In the genomic region with DNA sequence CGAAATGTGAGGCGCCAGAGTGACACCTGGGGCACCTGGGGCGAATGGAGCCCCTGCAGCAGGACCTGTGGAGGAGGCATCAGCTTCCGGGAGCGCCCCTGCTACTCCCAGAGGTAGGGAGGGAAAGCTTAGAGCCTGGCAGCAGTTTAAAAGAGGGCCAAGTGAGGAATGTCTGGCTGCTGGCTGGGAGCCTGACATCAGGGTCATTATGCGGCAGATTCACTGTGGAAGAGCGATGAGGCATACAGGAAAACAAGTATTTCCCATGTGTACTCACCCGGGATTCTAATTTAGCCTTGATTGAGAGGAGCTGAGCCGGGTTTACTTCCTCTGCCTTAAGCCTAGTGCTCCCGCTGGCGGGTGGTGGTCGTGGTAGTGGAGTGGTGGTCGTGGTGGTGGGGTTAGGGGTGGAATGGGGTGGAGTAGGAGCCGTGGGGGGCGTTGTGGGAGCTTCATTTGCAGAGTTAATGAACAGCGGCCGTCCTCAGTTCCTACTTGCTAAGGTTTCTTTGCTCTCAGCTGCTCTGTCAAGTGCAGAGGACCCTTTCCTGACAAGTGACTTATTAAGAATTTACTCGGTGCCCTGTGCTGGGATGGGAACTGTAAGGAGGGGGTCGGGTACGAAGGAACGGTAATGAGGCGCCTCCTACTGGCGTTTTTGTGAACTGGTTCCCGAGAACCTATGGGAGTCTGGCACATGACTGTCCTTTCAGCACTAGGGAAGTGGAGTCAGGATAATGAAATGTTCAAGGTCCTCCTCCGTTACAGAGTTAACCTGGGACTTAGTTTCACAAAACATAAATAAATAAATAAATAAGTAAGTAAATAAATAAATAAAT, we compare ENCODE assay signal across 8 mouse cellular contexts. TPM values are rescaled to one million over a fixed set of nuclear protein-coding genes. Genes with fewer than 3 reads are reported as not detected.
DNase-seq lines count a peak whose midpoint lies in the region; ATAC-seq and TF ChIP-seq lines count a peak whose summit lies in the region.

No protein-coding gene starts in this region.

- peaks cover 7% of the 10 kb centered on the region for H3K27me3 ChIP-seq in hindbrain, embryonic 12.5 days
- peaks cover 29% of the 10 kb centered on the region; the same call in 1 of the 2 replicates for H3K27me3 ChIP-seq in limb, embryonic 13.5 days
- no peaks in the 10 kb centered on the region for H3K27me3 ChIP-seq in midbrain, embryonic 14.5 days (ENCODE audit: control insufficient read depth, insufficient read depth, low read length)

- no peak overlapping the region for H3K9ac ChIP-seq in hindbrain, embryonic 12.5 days
- peak overlapping the region; percentile 45; the same call in 1 of the 2 replicates for H3K9ac ChIP-seq in limb, embryonic 13.5 days
- H3K9ac ChIP-seq in midbrain, embryonic 14.5 days (replicated peaks; ENCODE audit: low read length), result no peak overlapping the region

- 6% methylated on average over 25 of the region's 25 CpGs for WGBS in hindbrain, embryonic 12.5 days
- WGBS in limb, embryonic 13.5 days, result 5% methylated on average over 25 of the region's 25 CpGs
- 7% methylated on average over 25 of the region's 25 CpGs for WGBS in midbrain, embryonic 14.5 days

- H3K36me3 ChIP-seq in hindbrain, embryonic 12.5 days, result no peaks in the 10 kb centered on the region
- H3K36me3 ChIP-seq in limb, embryonic 13.5 days, result no peaks in the 10 kb centered on the region
- no peaks in the 10 kb centered on the region for H3K36me3 ChIP-seq in midbrain, embryonic 14.5 days (ENCODE audit: control insufficient read depth, insufficient read depth, low read length)

- DNase-seq in layer of hippocampus, adult 2 months (ENCODE audit: low spot score in 2 of 2), result peak; percentile 32 to 53
- no peak for DNase-seq in layer of hippocampus, postnatal 14 days (ENCODE audit: low spot score in 2 of 2)
- peak; percentile 62 to 91 for DNase-seq in adrenal gland, adult (ENCODE audit: inconsistent age in 2 of 2, low spot score in 1 of 2)
- peak; percentile 30 for DNase-seq in fibroblast of lung, adult 2 months (ENCODE audit: low read depth)
- peak; percentile 81 for DNase-seq in midbrain, embryonic 14.5 days
- DNase-seq in thymus, postnatal 4 days, result peak; percentile 65

- H3K4me2 ChIP-seq in hindbrain, embryonic 12.5 days (replicated peaks), result peak overlapping the region; percentile 43
- H3K4me2 ChIP-seq in limb, embryonic 13.5 days (replicated peaks), result peak overlapping the region; percentile 49
- H3K4me2 ChIP-seq in midbrain, embryonic 14.5 days (ENCODE audit: low read length), result peak overlapping the region; percentile 24

- no peak overlapping the region for H3K4me3 ChIP-seq in layer of hippocampus, adult 2 months
- H3K4me3 ChIP-seq in hindbrain, embryonic 12.5 days, result 0 out of 2 replicates have a peak overlapping the region, but pooled peaks have one; percentile 8
- no peak overlapping the region for H3K4me3 ChIP-seq in limb, embryonic 13.5 days
- H3K4me3 ChIP-seq in midbrain, embryonic 14.5 days (replicated peaks; ENCODE audit: low read depth, low read length), result no peak overlapping the region

- peak; percentile 39 for ATAC-seq in hindbrain, embryonic 12.5 days (ENCODE audit: low FRiP score)
- peak; percentile 29; the same call in 1 of the 2 replicates for ATAC-seq in limb, embryonic 13.5 days (ENCODE audit: low FRiP score, low read depth)
- no peak; the same call in 1 of the 2 replicates for ATAC-seq in midbrain, embryonic 14.5 days (ENCODE audit: low FRiP score, low TSS enrichment)

- H3K9me3 ChIP-seq in hindbrain, embryonic 12.5 days (replicated peaks), result no peaks in the 10 kb centered on the region
- no peaks in the 10 kb centered on the region for H3K9me3 ChIP-seq in limb, embryonic 13.5 days
- no peaks in the 10 kb centered on the region for H3K9me3 ChIP-seq in midbrain, embryonic 14.5 days (ENCODE audit: control insufficient read depth, low read length)

- H3K27ac ChIP-seq in layer of hippocampus, adult 2 months, result no peak overlapping the region
- H3K27ac ChIP-seq in hindbrain, embryonic 12.5 days, result peak overlapping the region; percentile 25; the same call in 1 of the 2 replicates
- H3K27ac ChIP-seq in limb, embryonic 13.5 days, result no peak overlapping the region; the same call in 1 of the 2 replicates
- 0 out of 2 replicates have a peak overlapping the region, but pooled peaks have one; percentile 26 for H3K27ac ChIP-seq in midbrain, embryonic 14.5 days (replicated peaks; ENCODE audit: low read depth, low read length)

- peak; percentile 85 for TF ChIP-seq CTCF in layer of hippocampus, adult 2 months (conservative IDR thresholded peaks at IDR 0.05)

- H3K4me1 ChIP-seq in hindbrain, embryonic 12.5 days, result peaks cover 18% of the 10 kb centered on the region
- peaks cover 46% of the 10 kb centered on the region for H3K4me1 ChIP-seq in limb, embryonic 13.5 days
- 0 out of 2 replicates have a peak, but pooled peaks cover 4% of the 10 kb centered on the region for H3K4me1 ChIP-seq in midbrain, embryonic 14.5 days (ENCODE audit: control insufficient read depth, insufficient read depth, low read length)

RNA-seq across cellular contexts. Expression of a gene that starts 7.2 kb away (rescaled TPM):
- total RNA-seq in layer of hippocampus, adult 2 months (2021), result 1 to 10 TPM; 2.4 to 4.0 TPM
- 1 to 10 TPM; 1.4 to 3.7 TPM for total RNA-seq in layer of hippocampus, postnatal 14 days (2021)
- 0.10 and 0.26 TPM in 2 replicates for polyA plus RNA-seq in hindbrain, embryonic 12.5 days (2016; fragmentation: Nextera tagmentation; extraction: Ambion mirVana)
- polyA plus RNA-seq in limb, embryonic 13.5 days (2015; fragmentation: Nextera tagmentation; extraction: Ambion mirVana), result 0.86 and 1.3 TPM in 2 replicates
- polyA plus RNA-seq in midbrain, embryonic 14.5 days (2014; fragmentation: Nextera tagmentation; extraction: Ambion mirVana), result 0.11 and 0.24 TPM in 2 replicates

Comparison
In these comparisons a context has a peak if more than half of its experiments do, and no peak if none do; other contexts are left out.
1. DNase-seq: peak in layer of hippocampus, adult 2 months (2 of 2), adrenal gland, adult (2 of 2), fibroblast of lung, adult 2 months (single experiment), midbrain, embryonic 14.5 days (single experiment) and thymus, postnatal 4 days (single experiment); none in layer of hippocampus, postnatal 14 days (0 of 2).
2. H3K27ac ChIP-seq: peak in hindbrain, embryonic 12.5 days (single experiment) and midbrain, embryonic 14.5 days (single experiment); none in layer of hippocampus, adult 2 months (single experiment) and limb, embryonic 13.5 days (single experiment).
3. Peak in every context shown above with its lines, with median percentiles within 50 percentile points of each other: H3K4me2 ChIP-seq.